Mouse (Mus musculus) adrenal gland, postnatal 10 days (tissue): ENCODE data around the gene Ccdc149. TPM values are rescaled to one million over a fixed set of nuclear protein-coding genes. Genes with fewer than 3 reads are reported as not detected.
A peak's percentile ranks its signal among the peaks of the same experiment; 100 is the strongest.

ENCODE experiments used
- DNase-seq: peaks from one replicate; pipeline ENCODE4 v3.0.0; 2021; ENCODE audit warnings: mixed read lengths
- long read RNA-seq, 2 experiments: library from polyadenylated mRNA; stranded (forward); transcript quantifications; one replicate each; pipeline ENCODE4 v2.0.0; 2021
- total RNA-seq, 2 experiments: library from RNA; stranded (reverse); gene quantifications; 2 replicates each; pipeline ENCODE4 v1.2.3; 2021

Gene Ccdc149
- 1 to 10 TPM; 5.4 to 5.9 TPM for total RNA-seq
- long read RNA-seq, experiment 1, transcript Ccdc149-201 (12 exons, 3,295 nt) = major isoform, 6 of 12 reads
- long read RNA-seq, experiment 1, partial matches to known transcripts = 0 of 12 reads
- long read RNA-seq, experiment 1, other reads (novel, unspliced or antisense) = 6 of 12 reads
- long read RNA-seq, experiment 2, transcript Ccdc149-201 (12 exons, 3,295 nt) = major isoform, 6 of 11 reads
- long read RNA-seq, experiment 2, partial matches to known transcripts = 0 of 11 reads
- long read RNA-seq, experiment 2, other reads (novel, unspliced or antisense) = 5 of 11 reads

DNA sequence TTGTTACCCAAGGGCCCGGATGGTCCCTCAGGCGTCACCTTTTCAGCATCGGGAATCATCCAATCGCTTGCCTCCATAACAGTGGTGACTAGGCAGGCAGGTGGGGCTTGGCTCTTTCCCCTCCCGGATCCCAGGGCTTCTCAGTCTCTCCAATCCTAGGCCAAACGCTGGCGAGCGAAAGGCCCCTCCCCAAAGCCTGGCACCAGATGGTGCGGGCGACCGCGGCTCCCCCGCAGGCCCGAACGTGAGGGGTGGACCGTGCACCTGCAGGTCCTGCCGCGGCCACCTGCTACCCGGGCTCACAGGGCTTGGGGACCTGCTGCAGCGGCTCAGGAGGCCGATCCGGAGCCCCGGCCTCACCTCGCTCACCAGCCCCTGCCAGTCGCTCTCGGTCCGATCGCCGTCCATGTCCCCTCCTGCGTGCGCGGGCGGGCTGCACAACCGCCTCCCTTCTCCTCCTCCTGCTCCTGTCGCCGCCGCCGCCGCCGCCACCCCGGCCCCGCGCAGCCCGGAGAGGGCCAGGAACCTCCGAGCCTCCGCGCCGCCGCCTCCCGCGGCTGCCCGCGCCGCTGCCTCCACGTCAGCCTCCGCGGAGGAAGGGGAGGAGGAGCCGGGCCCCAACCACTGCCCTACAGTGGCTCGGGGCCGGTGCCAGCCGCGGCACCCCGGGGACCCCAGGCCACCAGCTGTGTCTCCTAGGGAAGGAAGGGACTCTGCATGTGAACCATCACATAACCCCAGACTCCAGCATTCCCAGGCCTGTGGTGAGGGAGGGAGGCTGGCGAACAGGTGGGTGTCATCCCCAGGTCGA, at the start of gene Ccdc149:
TSS of gene Ccdc149 (minus strand) at position 531 of the 811 bp plus-strand sequence.
- peak; percentile 77 for DNase-seq

DNA sequence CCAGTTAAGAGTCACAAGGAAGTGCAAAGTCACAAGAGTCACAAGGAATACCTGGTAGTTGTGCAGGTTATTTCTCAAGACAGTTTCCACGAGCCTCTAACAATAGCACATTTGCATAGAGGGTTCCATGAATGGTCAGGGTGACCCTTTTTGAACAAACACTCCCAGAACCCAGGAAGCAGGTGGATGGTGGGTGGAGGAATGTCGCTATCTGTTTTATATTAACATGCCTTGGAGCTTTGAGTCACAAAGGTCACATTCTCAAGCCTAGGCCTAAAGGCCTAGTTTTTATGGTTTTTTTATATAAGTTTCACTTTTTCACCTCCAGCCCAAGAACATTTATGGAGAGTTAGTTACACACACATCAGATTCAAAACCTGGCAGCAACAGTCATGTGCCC, 48.6 kb upstream of the Ccdc149 start:
- no peak for DNase-seq

DNA sequence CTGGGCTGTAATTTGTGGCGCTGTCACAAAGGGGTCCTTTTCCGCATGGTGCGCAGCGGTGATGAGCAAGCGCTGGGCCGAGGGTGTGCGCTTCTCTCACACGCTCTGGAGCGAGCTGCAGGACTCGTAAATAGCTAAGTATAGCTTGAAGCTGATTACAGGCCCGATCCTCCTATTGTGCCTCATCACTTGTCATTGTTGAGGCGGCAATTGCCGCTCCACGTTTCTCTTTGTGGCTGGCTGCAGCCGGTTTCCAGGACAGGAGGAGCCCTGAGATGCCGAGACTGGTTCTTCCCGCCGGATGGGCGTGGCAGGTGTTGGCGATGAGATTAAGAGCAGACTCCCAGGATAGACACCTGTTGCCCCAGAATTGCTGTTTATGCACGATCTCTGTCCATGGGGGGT, 44.8 kb upstream of the Ccdc149 start:
- DNase-seq = no peak

DNA sequence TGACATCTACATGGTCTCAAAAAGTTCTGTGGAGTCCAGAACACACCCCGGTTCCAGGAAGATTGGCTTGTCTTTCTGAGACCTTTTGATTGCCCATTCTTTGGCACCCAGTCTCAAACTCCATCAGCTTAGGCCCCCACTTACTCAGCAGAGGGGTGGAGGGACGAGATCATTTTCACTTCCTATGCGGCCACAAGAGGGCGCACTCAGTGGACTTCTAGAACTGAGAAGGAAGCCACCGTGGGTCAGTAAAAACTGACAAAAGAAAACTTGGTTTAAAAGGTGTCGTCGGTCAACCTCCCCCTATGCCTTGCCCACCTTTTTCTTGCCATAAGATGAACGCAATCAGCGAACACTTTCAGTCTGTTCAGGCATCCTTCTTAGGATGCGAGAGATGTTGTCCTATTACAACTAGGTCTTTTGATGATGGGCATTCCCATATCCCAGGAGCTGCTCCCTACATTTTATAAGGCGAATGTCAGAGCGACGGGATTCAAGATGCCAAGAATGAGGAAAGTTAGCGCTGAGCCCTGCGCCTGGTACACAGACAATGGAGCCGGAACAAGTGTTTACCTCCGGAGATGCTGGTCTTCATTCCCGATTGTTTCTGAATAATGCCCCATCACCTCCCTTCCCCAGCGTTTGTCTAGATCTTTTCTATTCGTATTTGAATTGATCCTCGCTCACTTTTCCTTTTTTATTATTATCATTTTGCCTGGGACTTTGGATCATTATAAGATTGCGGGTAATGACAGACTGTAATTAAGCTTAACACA, 44.1 kb upstream of the Ccdc149 start:
- DNase-seq = peak; percentile 80

DNA sequence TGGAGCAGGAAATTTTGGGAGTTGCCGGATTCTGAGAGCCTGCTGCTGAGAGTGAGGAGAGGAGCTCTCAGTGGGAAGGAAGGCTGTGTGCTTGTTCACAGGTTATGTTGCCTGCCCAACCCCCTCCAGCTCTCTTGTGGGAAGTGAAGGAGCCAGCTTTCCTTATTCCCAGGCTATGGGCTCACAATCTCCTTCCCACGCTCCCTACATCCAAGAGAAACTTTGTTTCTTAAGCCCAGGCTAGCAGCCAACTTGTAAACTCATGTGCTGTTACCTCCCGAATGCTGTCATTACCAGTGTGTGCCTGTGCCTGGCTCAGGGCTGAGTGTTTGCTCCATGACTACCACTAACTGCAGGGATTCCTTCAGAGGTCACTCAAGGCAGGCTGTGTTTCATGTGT, 39.8 kb upstream of the Ccdc149 start:
- DNase-seq = no peak

DNA sequence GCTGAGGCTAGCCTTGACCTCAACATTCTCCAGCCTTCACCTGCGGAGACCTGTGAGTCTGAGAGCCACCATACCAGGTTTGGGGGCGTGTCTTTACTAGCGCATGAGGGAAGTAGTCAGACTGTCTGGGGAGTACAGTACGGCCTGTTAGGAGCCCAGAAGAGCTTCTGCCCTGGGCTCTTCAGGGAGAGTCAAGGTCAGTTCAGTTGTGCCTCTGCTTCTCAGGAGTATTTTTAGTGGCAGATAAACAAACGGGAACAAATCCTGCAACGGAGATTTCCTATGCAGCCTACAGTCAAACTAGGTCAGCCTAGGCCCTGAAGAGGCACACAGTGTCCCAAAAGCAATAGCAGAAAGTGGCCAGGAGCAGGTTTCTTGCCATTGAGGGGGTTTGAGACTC, 38.1 kb upstream of the Ccdc149 start:
- DNase-seq = no peak

DNA sequence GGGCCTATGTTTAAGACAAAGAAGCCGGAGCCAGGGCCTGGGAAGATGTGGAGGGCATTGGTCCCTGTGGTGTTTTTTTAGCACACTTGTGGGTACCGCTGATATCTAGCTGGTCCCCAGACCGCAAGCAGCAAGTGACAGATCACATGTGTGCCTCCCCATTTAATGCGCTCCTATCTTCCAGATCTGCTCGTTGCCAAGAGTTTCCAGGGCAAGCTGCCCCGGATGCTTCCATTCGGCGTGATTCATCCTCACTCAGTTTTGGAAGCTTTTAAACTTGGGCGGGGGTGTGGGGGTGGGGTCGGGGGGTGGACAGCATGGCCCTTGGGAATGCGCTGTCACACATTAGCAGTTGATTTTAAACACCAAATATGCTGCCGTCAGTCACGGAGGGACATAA, 33.3 kb upstream of the Ccdc149 start:
- DNase-seq = no peak

DNA sequence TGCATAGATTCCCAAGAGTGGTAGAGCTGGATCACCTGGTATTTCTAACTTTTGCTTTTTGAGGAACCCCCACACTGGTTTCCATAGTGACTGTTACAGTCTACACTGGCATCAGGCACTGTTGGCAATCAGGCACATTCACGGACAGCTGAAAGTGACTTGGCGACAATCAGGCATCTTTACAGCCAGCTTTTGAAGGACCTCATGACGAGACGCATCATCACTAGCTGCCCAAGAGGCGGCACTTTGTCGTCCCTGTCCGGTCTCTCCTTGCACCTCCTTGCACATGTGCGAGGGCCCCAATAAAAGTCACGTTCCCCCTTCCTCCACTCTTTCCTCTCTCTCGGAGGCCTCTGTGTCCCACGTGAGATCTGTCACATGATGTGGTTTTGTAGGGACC, 32.8 kb upstream of the Ccdc149 start:
- DNase-seq = no peak

DNA sequence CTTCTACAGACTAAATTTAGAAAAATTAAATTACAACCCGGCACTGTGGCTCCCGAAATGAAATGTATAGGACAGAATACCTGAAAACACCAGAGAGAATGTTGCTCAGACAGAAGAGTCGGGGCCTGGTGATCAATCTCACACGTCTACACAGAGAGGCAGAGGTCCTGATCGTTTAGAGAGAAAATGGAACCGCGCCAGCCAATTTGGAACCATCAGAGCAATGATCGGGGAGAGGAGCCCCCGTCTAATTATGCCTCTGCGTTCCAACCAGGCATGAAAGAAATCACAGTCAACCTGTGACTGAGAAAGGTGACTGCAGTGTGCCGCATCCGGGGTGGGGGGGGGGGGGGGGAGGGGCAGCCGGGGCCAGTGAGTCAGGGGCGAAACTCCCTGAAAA, 24.4 kb upstream of the Ccdc149 start:
- DNase-seq = no peak

DNA sequence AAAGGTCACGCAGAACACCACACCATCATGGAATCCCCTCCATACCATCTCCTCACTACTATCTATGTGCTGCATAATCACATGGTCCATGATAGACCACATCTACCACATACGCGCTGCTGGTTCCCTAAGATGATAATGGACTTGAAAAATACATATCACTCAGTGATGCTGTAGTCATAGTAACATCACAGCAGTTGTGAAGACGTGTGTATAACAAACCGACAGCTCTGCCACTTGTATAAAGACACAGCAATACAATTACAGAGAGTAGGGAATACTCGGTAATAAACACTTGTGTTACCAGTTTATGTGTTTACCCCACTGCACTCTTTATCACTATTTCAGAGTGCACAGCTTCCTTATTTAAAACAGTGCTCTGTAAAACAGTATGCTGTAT, 20.2 kb upstream of the Ccdc149 start:
- DNase-seq = no peak

DNA sequence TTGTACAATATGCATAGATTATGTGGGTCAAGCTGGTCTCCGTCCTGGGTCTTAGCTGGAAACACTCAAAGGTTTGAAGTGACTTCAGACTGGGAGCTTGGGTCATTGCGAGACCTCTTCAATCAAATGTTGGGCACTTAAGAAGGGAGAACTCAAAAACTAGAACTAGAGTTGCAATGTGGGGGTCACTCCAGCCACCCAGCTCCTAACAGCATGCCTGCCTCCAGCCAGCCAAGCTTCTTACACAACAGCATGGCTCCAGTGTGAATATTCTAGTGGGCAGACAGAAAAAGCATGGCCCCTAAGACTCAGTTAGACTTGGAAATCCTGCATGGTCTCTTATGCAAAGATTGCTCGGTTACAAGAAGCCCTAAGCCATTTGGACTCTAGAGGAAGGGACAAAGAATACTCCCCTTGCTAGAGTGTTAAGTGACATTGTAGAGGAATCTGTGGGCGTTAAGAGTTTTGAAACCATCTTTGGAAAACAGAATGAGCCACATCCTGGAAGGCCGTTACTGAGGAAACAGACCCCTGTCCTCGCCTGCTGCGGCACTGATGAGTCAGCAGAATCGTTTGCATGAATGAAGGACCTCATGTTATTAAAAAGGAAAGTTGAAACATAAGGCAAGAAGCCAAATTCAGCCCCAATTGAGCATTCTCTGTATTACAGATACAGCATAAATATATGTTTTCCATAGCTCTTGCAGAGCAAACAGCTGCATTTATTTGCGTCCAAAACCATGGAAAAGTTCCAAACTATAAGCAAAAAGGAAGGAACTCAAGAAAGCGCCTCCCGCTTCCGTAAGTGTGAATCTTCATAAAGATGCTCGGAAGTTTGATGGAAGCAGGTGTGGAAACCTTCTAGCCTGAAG, 16.5 kb upstream of the Ccdc149 start:
- DNase-seq = no peak

DNA sequence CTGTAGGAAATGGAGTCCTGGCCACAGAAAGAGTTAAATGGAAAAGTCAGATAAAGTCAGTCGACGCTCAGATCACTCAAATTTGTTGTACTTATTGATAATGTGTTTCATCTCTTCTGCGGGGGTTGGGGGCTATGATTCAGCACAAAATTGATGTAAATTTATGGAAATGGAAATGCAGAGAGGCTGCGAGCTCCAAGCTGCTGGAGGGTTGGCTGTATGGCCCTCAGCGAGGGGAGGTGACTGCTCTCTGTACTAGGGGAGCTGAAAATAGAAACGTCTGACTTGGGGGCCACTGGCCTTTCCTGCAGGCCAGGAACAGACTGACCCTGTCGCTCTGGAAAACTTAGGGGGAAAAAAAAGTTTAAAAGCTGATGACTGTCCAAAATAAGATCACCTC, 5.5 kb upstream of the Ccdc149 start:
- DNase-seq = no peak

DNA sequence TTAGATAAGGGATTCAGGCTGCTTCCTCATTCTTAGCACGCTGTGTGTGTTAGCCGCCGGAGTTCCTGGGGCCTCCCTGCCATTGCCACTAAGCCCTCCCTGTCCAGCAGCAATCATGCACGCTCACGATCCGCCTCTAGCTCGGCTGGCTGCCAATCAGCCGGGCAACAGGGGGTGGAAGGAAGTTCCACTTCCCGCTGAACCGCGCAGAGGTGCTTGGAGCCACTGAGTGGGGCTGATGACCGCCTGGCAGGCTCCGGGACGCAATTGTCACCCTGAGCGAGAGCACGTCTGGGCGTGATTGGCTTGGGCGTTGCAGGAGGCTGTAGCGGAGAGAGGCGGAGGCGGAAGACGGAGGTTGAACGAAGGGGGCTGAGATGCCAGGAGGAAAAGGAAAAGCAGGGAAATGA, 5.0 kb upstream of the Ccdc149 start:
- peak; percentile 89 for DNase-seq

DNA sequence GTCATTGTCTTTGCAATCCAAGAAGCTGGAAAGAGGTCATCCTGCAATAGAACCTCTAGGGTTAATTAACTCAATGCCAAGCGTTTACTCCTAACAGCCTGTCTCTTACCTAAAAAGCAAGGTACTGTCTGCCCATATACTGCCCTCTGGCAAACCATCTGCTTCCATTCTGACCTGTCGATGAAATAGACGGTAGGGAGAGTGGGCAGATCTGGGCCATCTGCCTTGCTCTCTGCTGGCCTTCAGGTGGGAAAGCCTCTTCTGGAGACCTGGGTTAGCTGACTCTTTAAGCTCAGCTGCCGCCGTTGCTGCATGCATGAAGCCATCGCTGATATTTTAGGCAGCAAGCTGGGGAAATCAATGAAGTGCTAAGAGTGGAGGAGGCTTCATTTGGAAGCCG, 2.7 kb upstream of the Ccdc149 start:
- no peak for DNase-seq

DNA sequence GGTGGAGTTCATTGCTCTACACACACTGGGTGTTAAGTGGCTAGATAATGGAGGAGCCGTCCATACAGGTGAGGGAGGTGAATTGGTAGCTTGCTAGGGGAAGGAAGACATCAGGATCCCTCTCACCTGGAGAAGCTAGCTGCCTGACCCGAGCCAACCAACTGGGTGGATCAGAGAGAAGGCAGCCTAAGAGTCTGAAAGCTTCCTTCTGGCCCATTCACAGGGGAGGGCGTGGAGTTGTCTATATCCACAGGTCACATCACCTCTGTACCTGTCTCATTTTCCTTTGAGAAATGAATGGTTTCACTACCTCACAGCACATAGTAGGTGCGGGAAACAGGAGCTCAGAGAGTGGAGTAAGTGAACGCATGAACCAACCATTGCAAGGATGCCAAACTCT, 770 bp downstream of the Ccdc149 start:
- no peak for DNase-seq

DNA sequence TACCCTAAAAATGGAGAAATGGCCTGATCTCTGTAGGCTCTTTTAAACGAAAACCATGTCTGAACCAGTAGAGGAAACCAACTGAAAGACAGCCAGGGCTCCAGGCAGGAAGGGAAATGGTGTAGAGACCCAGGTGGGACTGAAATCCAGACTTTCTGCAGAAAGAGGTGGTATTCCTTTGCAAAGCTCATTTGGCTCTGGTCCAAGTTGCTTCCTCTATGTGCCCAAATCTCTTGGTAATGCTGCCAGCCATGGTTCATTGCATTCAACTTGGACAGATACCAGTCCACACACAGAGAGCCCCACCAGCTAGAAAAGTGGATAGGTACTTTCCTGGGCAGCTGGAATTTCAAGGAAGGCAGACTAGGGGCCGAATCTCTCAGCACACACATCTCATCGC, 3.5 kb downstream of the Ccdc149 start:
- no peak for DNase-seq

DNA sequence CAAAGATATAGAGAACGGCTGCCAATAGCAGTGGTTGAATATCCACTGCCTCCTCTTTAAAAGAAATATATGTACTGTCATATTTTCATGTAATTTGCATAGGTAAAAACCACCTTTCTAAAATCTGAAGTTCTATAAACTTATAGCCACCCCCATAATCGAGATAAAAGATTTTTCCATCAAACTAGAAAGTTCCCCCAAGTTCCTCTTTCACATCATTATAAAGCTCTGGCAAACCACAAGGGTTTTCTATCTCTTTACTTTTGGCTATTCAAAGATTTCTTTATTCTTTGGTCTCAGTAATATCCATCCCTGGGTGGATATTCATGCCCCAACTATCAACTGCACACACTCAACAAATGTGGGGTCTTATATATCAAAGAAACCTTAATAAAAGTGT, 8.9 kb downstream of the Ccdc149 start:
- no peak for DNase-seq

DNA sequence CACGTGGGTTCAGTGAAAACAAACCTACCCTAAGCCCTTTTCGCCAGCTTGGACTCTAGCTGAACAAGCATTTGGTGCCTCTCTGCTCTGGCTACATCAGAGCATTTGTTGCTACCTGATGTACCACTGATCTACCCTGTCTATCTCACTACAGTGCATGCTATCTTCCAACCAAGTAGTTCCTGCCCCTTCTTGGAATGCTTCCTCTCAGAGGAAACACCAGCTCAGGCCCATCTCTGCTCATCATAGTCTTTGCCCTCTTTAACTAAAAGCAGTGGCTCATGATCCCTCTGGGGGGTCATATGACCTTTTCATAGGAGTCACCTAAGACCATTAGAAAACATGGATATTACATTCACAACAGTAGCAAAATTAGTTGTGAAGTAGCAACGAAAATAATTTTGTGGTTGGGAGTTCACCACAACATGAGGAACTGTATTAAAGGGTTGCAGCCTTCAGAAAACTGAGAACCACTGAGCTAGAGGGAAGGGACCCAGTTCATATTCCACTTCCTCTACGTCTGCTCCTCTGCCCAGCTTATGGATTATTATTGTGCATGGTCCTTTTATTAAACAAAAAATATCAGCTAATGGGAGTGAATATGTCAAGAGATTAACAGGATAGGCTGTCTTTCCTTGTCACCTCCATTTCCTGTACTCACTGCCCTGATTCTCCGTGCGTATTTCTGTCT, 9.7 kb downstream of the Ccdc149 start:
- no peak for DNase-seq

DNA sequence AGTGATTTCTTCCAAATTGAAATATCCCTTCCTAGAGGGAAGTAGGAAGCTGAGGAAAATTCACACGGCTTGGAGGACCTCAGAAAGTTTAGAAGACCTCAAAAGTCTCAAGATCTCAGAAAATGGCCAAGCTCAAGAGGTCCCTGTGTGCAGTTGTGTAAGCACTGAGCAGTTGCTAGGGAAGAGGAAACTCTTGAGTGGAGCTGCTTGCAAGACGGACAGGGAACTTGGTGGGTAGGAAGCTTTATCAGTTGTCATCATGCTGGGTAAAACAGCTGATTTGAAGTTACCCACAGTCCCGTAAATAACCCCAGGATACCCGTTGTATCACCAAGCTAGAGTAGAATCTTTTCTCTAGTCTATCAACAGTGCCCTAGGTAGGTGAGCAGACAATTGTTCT, 12.0 kb downstream of the Ccdc149 start:
- no peak for DNase-seq

DNA sequence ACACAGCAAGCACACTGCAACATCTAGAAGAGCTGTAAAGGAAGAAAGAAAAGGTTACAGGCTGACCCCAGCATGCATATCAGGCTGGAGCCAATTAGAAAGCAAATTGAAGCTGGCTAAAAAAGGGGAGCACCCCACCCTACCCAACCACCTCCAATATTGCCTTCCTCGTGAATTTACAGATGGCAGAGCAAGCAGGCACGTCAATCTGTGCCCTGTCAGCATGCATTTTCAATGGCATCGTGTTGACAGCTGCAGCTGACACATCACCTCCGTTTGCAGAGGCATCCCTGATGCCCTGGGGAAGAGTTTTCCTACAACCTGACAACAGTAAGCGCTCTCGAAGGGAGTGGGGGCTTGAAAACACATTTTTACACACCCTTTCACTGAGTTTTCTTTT, 14.2 kb downstream of the Ccdc149 start:
- no peak for DNase-seq

DNA sequence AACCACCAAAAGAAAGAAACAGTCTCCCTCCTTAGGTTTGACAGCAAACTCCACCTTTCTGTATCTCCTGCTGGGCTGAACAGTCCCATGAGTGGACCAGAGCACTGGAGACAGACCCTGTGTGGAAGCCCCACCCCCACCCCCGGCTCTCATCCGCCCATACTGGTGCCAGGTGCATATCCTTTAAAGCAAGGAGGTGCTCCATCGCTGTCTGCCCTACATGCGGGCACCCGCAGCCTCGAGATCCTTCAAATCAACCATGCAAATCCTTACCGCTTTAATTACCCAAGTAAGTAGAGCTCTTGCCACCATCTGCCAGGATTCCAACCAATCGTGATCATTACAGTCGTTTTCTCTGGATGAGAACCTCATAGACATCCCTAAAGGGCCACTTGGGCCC, 20.5 kb downstream of the Ccdc149 start:
- DNase-seq = no peak

DNA sequence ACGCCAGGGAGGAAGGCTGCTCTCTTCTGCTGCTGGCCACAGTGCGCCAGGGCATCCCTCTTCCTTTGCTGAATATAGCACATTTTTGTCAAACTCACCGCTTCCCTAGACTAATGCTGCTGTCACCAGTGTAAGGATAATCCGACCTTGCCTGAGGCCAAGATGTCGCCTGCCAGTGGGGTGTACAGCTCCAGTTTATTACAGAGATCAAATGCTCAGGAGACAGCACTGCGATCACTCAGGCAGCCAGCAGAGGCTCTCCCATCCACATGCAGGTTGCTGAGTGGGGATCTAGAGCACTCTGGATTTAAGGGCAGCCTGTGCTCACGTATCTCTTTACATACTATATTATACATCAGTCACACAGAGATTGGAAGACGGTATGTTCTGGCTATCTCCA, 22.1 kb downstream of the Ccdc149 start:
- DNase-seq = no peak
